Mouse (Mus musculus) kidney, embryonic 15.5 days (tissue): ENCODE results near the gene Gls2. TPM values are rescaled to one million over a fixed set of nuclear protein-coding genes. Genes with fewer than 3 reads are reported as not detected.
A peak's percentile ranks its signal among the peaks of the same experiment; 100 is the strongest.
"Not testable (repeated sequence)": the region's sequence is repeated elsewhere in the genome, so short reads cannot be mapped to it uniquely, and the experiment has no call there.

Experiments used
- ATAC-seq: fragments of 200-750 bp; cut with Nextera tagmentation; replicated peaks from 2 replicates; pipeline ENCODE4 v1.8.0; 2017; ENCODE audit warnings: moderate TSS enrichment; ENCODE audit not compliant: low FRiP score
- H3K27ac ChIP-seq: fragments of 300-500 bp; sonication (generic); 2 replicates; pipeline ENCODE4 v1.5.1; 2015; ENCODE audit warnings: mild to moderate bottlenecking, inconsistent platforms
- H3K27me3 ChIP-seq: fragments of 300-500 bp; sonication (generic); 2 replicates; pipeline ENCODE4 v1.6.1; 2015; ENCODE audit warnings: inconsistent platforms
- H3K36me3 ChIP-seq: fragments of 300-500 bp; sonication (generic); 2 replicates; pipeline ENCODE4 v1.6.1; 2015; ENCODE audit warnings: inconsistent platforms
- H3K4me1 ChIP-seq: fragments of 300-500 bp; sonication (generic); 2 replicates; pipeline ENCODE4 v1.6.1; 2015; ENCODE audit warnings: inconsistent platforms
- H3K4me2 ChIP-seq: fragments of 300-500 bp; sonication (generic); 2 replicates; pipeline ENCODE4 v1.6.1; 2015; ENCODE audit warnings: moderate library complexity, mild to moderate bottlenecking, inconsistent platforms
- H3K4me3 ChIP-seq: fragments of 300-500 bp; sonication (generic); replicated peaks from 2 replicates; pipeline ENCODE4 v1.5.1; 2015; ENCODE audit warnings: mild to moderate bottlenecking, inconsistent platforms
- H3K9ac ChIP-seq: fragments of 300-500 bp; sonication (generic); 2 replicates; pipeline ENCODE4 v1.6.1; 2015; ENCODE audit warnings: mild to moderate bottlenecking, inconsistent platforms
- H3K9me3 ChIP-seq: fragments of 300-500 bp; sonication (generic); replicated peaks from 2 replicates; pipeline ENCODE4 v1.6.1; 2016; ENCODE audit warnings: inconsistent platforms
- WGBS: fragments of 180-500 bp; shearing (Covaris S2); methylation state at CpG from one replicate; pipeline ENCODE4 v1.1.7; 2015; ENCODE audit warnings: mixed read lengths; 5-methylcytosine and 5-hydroxymethylcytosine counted together
- polyA plus RNA-seq: library from polyadenylated mRNA; unstranded; fragments of >200 nt; fragmentation: Nextera tagmentation; extraction: Ambion mirVana; gene quantifications from 2 replicates; pipeline ENCODE4 v1.2.1, GENCODE M21; 2015

Gls2 gene
- polyA plus RNA-seq, 1 experiment from 2014 or later, result 1.4 TPM

DNA sequence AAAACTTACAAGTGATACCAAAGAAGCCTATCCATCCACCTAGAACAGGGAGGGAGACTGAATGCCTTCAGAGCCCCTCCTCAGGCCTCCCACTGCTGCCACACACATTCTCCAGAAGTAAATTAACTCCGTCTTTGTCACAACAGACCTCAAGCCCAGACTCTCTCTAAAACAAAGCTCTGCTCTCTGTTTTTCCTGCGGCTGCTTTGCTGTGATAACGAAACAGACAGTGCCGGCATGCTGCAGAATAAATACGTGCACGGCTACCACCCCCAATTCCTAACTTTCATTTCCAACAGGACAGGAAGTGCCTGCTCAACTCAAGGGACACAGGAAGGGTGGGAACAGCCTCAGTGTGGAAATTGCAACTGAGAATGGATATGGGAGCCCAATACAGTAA is 14.3 kb upstream of the Gls2 start, which contains the start of gene Rbms2:
Gene Rbms2, minus strand, starts transcription at position 309 of the 400 bp plus-strand sequence.
- Histone ChIP-seq H3K9me3 (no peaks in the 10 kb centered on the region), H3K27me3 (no peaks in the 10 kb centered on the region), H3K4me2 (peak within 1 kb of the TSS; percentile 55), H3K9ac (peak within 1 kb of the TSS; percentile 8; the same call in 1 of the 2 replicates), H3K4me1 (peaks cover 34% of the 10 kb centered on the region), H3K27ac (peak within 1 kb of the TSS; percentile 88), H3K36me3 (no peaks in the 10 kb centered on the region), H3K4me3 (peak within 1 kb of the TSS; percentile 34)
- WGBS, result 3% methylated on average over 6 of the region's 6 CpGs
- ATAC-seq, result no peak

DNA sequence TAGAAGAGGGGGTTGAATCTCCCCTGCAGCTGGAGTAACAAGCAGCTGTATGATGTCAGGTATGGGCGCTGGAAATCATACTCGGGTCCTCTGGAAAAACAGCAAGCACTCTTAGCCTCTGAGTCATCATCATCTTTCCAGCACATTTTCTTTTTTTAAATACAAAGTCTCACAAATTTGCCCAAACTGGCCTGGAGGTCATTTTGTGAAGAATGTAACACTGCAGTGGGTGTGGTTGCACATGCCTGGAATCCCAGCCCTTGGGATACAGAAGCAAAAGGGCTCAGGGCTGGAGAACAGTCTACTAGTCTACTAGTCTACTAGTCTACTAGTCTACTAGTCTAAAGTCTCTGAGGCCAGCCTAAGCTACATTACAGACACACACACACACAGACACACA is 10.0 kb upstream of the Gls2 start:
- Histone ChIP-seq H3K36me3 (no peaks in the 10 kb centered on the region), H3K4me1 (peaks cover 21% of the 10 kb centered on the region), H3K27ac (no peak overlapping the region), H3K9me3 (no peaks in the 10 kb centered on the region), H3K9ac (no peak overlapping the region), H3K4me2 (no peak overlapping the region), H3K4me3 (no peak overlapping the region), H3K27me3 (no peaks in the 10 kb centered on the region)
- 85% methylated on average over 2 of the region's 2 CpGs for WGBS
- no peak for ATAC-seq

DNA sequence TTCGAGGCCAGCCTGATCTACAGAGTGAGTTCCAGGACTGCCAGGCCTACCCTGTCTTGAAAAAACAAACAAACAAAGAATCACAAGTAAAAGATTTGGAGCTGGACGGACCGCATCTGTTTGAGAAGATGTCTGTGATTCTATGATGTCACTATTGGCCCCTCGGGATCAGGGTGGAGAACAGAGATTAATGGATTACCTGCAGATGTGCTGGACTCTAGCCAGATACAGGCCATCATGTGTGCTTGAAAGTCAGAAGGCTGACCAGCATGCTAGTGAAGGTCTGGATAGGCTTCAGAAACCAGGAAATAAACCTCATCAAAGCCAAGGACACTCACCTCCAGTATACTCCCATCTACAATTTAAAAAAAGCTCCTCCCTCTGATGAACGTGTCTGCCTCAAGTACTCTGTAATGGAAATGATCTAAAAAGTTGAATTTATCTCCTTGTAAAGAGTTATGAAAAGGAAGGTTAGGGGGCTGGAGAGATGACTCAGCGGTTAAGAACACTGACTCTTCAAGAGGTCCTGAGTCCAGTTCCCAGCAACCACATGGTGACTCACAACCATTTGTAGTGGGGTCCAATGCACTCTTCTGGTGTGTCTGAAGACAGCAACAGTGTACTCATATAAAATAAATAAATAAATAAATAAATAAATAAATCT is 8.8 kb upstream of the Gls2 start:
- Histone ChIP-seq H3K27me3 (no peaks in the 10 kb centered on the region), H3K9ac (no peak overlapping the region), H3K4me2 (no peak overlapping the region), H3K9me3 (no peaks in the 10 kb centered on the region), H3K4me1 (peaks cover 10% of the 10 kb centered on the region), H3K36me3 (no peaks in the 10 kb centered on the region), H3K27ac (no peak overlapping the region), H3K4me3 (no peak overlapping the region)
- 65% methylated on average over 6 of the region's 6 CpGs for WGBS
- no peak for ATAC-seq

DNA sequence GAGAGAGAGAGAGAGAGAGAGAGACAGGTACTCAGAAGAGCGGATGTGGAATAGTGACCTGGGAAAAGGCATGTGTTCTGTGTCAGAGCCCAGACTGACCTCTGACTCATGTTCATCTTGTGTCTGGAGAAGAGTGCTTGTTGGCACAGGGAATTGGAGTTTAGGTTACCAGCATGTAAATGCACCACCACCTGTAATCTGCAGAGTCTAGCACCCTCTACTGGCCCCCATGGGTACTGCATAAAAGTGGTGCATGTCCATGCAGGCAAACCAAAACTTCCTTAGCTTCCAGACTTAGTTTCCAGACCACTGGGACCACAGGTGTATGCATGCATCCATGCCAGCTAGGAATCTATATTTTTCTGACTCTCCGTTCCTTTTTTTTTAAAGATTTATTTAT is 8.3 kb upstream of the Gls2 start:
- Histone ChIP-seq H3K4me3 (no peak overlapping the region), H3K36me3 (no peaks in the 10 kb centered on the region), H3K4me1 (peaks cover 8% of the 10 kb centered on the region), H3K9ac (no peak overlapping the region), H3K4me2 (no peak overlapping the region), H3K27ac (no peak overlapping the region), H3K9me3 (no peaks in the 10 kb centered on the region), H3K27me3 (0 out of 2 replicates have a peak, but pooled peaks cover under 1% of the 10 kb centered on the region)
- WGBS, result 46% methylated on average over 2 of the region's 2 CpGs
- ATAC-seq, result peak; percentile 66

DNA sequence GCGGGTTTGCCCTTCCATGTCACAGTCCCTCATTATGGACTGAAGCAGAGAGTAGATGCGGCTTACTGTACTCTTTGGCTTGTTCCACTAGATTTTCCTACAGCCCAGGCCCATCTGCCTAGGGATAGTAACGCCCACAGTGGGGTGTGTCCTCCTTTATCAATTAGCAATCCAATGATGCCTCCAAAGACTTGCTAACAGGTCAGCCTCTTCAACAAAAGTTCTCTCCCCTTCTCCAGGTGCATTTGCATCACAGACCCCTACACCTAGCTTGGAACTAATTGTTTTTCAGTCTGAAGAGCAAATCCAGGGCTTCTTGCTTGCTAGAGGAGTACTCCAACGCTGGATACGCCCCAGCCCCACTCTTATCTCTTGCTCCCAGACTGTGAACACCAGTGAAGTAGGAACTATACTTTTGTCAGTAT is 7.1 kb upstream of the Gls2 start:
- no peaks in the 10 kb centered on the region for H3K36me3 ChIP-seq
- peaks cover 8% of the 10 kb centered on the region for H3K4me1 ChIP-seq
- no peak overlapping the region for H3K4me3 ChIP-seq
- peaks cover 4% of the 10 kb centered on the region; the same call in 1 of the 2 replicates for H3K27me3 ChIP-seq
- WGBS, result 67% methylated on average over 5 of the region's 5 CpGs
- no peak overlapping the region for H3K9ac ChIP-seq
- no peak overlapping the region for H3K27ac ChIP-seq
- no peaks in the 10 kb centered on the region for H3K9me3 ChIP-seq
- H3K4me2 ChIP-seq, result no peak overlapping the region
- ATAC-seq, result no peak

DNA sequence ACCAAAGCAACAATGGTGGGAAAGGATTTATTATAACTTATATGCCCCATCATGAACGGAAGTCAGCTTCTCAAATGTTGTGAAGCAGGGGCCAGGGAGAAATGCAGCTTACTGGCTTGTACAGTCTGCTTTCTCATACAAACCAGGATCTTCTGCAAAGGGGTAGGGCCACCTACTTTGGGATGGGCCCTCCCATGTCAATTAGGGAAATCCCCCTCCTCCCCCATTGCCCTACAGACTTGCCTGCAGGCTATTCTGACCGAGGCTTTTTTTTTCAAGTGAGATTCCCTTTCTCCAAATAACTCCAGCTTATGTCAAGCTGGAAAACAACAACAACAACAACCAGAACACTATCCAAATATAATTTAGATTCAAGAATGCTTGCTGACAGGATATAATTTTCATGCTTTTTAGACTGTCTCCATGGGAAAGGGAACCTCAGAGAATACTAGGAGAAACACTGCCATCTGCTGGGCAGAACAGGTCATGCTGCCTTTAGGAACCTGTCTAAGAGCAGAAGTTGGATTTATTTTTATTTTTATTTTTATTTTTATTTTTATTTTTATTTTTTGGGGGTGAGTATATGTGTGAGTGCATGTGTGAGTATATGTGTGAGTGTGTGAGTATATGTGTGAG is 5.9 kb upstream of the Gls2 start:
- WGBS, result 41% methylated on average over 2 of the region's 2 CpGs

DNA sequence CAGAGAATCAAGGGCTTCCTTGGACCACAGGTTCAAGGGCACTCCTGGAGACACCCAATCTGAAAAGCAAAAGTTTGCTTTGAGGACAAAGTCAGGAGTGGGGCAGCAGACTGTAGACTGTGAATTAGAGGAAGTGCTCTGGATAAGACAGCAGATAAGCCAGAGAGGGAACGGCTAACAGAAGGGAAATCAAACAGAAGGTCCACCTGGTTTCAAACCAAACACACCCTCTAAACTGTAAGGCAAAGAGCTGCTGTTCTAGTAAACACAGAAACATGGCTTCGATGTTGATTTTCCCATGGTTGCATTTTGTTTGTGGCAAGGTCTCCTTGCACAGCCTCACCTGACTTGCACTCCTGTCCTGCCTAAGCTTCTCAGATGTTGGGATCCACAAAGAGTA is 2.8 kb upstream of the Gls2 start:
- Histone ChIP-seq H3K36me3 (no peaks in the 10 kb centered on the region), H3K27me3 (peaks cover 23% of the 10 kb centered on the region), H3K9ac (no peak overlapping the region), H3K27ac (no peak overlapping the region), H3K9me3 (no peaks in the 10 kb centered on the region), H3K4me2 (no peak overlapping the region), H3K4me3 (no peak overlapping the region), H3K4me1 (peaks cover 18% of the 10 kb centered on the region)
- WGBS, result 67% methylated on average over 2 of the region's 2 CpGs
- ATAC-seq, result no peak

More for the DNA sequence above, 5.9 kb upstream of the Gls2 start:
- H3K9ac ChIP-seq, result no peak overlapping the region
- H3K4me3 ChIP-seq, result no peak overlapping the region
- H3K4me2 ChIP-seq, result no peak overlapping the region
- H3K4me1 ChIP-seq, result peaks cover 4% of the 10 kb centered on the region
- ATAC-seq, result no peak
- peaks cover 4% of the 10 kb centered on the region; the same call in 1 of the 2 replicates for H3K27me3 ChIP-seq
- H3K27ac ChIP-seq, result peak overlapping the region; percentile 22; the same call in 1 of the 2 replicates
- no peaks in the 10 kb centered on the region for H3K9me3 ChIP-seq
- H3K36me3 ChIP-seq, result no peaks in the 10 kb centered on the region

DNA sequence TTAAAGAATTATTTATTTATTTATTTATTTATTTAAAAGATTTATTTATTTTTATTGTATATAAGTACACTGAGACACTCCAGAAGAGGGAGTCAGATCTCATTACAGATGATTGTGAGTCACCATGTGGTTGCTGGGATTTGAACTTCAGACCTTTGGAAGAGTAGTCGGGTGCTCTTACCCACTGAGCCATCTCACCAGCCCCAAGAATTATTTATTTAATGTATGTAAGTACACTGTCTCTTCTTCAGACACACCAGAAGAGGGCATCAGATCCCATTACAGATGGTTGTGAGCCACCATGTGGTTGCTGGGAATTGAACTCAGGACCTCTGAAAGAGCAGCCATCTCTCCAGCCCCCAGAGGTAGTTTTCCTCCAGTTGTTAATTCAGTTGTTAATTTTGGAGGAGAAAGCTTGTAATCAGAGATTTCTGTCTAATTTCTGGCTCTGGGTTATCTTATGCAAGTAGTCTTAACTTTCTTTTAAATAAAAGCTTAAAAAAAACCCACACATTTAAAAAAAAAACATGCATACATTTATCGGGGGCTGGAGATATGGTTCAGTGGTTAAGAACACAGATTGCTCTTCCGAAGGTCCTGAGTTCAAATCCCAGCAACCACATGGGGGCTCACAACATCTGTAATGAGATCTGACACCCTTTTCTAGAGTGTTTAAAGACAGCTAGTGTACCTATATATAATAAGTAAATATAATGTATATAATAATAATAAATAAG is 2.1 kb upstream of the Gls2 start:
- H3K9ac ChIP-seq, H3K9me3 ChIP-seq, ATAC-seq, H3K27ac ChIP-seq, H3K36me3 ChIP-seq, H3K4me3 ChIP-seq, H3K4me2 ChIP-seq: not testable (repeated sequence)
- H3K27me3 ChIP-seq, result peaks cover 29% of the 10 kb centered on the region
- 90% methylated on average over 3 of the region's 3 CpGs for WGBS
- peaks cover 18% of the 10 kb centered on the region for H3K4me1 ChIP-seq

DNA sequence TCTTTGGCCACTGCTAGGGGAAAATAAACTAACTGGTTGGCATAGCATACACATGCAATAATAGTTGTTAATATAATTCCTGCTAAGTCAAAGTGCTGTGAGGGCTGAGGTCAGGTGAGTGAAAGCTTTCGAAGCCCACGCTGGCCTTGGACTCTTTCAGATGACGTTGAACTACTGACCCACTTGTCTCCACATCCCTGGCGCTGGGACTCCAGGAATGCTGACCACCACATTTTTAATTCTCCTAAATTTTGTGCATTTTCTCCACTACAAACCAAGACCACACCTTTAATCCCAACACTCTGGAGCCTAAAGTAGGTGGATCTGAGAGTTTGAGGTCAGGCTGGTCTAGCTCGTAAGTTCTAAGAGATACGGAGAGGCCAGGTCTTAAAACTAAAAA is 1.1 kb upstream of the Gls2 start:
- H3K27ac ChIP-seq, result no peak overlapping the region
- no peak for ATAC-seq
- H3K4me2 ChIP-seq, result no peak overlapping the region
- no peaks in the 10 kb centered on the region for H3K9me3 ChIP-seq
- no peak overlapping the region for H3K9ac ChIP-seq
- H3K36me3 ChIP-seq, result no peaks in the 10 kb centered on the region
- peaks cover 29% of the 10 kb centered on the region for H3K27me3 ChIP-seq
- peaks cover 18% of the 10 kb centered on the region for H3K4me1 ChIP-seq
- 94% methylated on average over 6 of the region's 6 CpGs for WGBS
- no peak overlapping the region for H3K4me3 ChIP-seq

DNA sequence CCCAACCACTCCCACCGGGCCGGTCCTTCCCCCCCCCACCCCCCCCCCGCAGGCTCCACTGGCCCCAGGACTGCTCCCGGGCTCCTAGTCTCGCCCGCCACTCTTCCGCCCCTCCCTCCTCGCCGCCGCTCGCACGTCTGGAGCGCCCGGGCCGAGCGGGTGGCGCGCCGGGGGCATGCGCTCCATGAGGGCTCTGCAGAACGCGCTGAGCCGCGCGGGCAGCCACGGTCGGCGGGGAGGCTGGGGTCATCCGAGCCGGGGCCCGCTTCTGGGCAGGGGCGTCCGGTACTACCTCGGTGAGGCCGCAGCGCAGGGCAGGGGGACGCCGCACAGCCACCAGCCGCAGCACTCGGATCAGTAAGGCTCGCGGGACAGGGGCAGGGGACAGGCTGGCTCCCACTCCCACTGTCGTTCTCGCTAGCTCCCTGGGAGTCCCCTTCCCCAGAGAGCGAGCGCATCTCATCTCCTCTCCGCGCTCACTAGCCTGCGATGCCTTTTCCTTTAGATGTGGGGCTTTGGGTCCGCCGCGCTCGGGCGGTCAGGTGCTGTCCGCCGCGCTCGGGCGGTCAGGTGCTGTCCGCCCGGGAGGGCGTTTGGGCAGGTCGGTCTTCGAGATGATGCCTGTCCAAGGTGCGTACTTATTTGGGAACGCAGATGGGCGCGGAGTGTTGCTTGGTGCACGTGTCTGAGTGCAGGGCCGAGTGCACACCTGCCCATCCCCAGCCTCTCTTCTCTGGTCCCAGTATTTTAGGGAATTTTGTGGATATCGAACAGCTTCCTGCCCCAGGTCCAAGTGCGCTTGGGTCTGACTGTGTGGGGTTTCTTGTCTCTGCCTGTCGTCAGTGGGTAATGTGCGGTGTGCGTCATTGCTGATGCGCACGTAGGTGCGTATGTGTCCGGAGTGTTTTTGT is 549 bp downstream of the Gls2 start:
- no peaks in the 10 kb centered on the region for H3K9me3 ChIP-seq
- peaks cover 14% of the 10 kb centered on the region for H3K4me1 ChIP-seq
- peak overlapping the region; percentile 100 for H3K4me2 ChIP-seq
- ATAC-seq, result peak; percentile 91
- 1% methylated on average over 58 of the region's 79 CpGs for WGBS
- no peaks in the 10 kb centered on the region for H3K36me3 ChIP-seq
- peak overlapping the region; percentile 52 for H3K9ac ChIP-seq
- H3K4me3 ChIP-seq, result peak overlapping the region; percentile 75
- H3K27me3 ChIP-seq, result peaks cover 29% of the 10 kb centered on the region
- 0 out of 2 replicates have a peak overlapping the region, but pooled peaks have one; percentile 23 for H3K27ac ChIP-seq

DNA sequence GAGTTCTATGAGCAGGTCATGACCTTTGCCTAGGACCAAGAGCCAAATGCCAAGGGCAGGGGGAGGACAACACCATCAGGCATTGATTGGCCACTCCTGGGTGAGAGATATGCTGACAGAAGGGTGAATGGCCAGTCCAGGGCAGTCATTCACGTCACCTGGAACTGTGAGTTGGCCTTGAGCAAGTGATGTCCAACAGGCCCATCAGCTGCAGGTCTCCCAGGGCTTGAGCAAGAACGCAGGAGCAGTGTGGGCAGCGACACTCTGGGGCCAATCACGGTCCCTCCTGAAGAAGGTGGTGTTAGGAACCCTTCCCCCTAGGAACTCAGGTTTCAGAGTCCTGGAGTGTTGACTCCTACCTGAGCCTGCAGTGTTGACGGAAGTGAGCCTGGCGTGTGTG is 7.6 kb downstream of the Gls2 start:
- 64% methylated on average over 5 of the region's 6 CpGs for WGBS
- no peak overlapping the region for H3K4me3 ChIP-seq
- peaks cover 3% of the 10 kb centered on the region; the same call in 1 of the 2 replicates for H3K27me3 ChIP-seq
- H3K9ac ChIP-seq, result no peak overlapping the region
- H3K4me1 ChIP-seq, result no peaks in the 10 kb centered on the region
- H3K9me3 ChIP-seq, result no peaks in the 10 kb centered on the region
- H3K4me2 ChIP-seq, result no peak overlapping the region
- H3K36me3 ChIP-seq, result peaks cover 10% of the 10 kb centered on the region
- no peak overlapping the region for H3K27ac ChIP-seq
- no peak for ATAC-seq
